Mouse (Mus musculus): Measurements from ENCODE around the gene Gdf2. TPM values are rescaled to one million over a fixed set of nuclear protein-coding genes. Genes with fewer than 3 reads are reported as not detected.

Gene Gdf2
- polyA plus RNA-seq, 1 experiment: not detected

DNA sequence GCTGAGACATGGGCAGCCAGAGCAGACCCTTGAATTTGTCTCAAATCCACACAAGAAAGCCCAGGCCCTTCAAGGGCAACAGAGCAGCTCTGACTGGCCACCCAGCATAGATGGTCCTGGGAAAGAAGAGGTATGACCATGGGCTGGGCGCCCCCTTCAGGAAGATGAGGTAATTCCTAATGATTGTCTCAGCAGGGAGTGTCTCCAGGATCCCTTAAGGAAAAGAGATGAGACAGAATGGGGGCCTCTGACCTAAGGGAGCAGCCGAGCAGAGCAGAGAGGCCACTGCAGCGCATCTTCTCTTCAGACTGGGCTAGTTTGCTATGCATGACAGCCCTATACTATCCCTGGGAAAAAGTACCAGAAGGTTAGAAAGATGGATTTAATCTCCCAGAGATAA lies 27.1 kb upstream of the Gdf2 start:
- Histone ChIP-seq H3K4me3 (ENCODE audit: control insufficient read depth, low read depth, low read length) (no peak overlapping the region), H3K27me3 (ENCODE audit: control insufficient read depth, insufficient read depth, low read length) (no peaks in the 10 kb centered on the region), H3K36me3 (ENCODE audit: control insufficient read depth, insufficient read depth, low read length) (no peaks in the 10 kb centered on the region), H3K4me1 (ENCODE audit: control insufficient read depth, insufficient read depth, low read length) (no peaks in the 10 kb centered on the region), H3K27ac (ENCODE audit: control insufficient read depth, insufficient read depth, low read depth, low read length) (no peak overlapping the region)
- TF ChIP-seq POLR2A (IDR thresholded peaks at IDR 0.05; ENCODE audit: control insufficient read depth, low read depth, low read length) (no peak), CTCF (IDR thresholded peaks at IDR 0.05; ENCODE audit: control insufficient read depth, insufficient read depth, insufficient replicate concordance, low read depth, low read length) (no peak; the same call in 1 of the 2 replicates)

DNA sequence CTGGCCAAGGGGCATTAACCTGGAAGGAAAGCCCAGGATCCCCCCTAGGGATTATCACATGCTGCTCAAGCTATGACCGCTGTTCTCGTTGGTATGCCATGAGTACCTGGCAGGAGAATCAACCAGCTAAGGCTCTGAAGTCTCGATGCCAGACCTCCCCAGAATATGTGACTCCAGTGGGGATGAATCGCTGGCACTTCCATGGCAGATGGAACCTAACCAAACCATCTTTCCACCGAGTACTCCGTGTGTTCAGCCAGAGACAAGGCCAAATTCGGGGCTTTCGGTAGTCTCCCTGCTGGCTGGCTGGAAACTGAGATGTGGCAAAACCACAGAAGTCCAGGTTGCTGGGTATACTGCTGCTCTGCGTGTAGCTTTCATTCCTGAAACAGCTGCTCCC lies 26.6 kb upstream of the Gdf2 start:
- H3K36me3 ChIP-seq (ENCODE audit: control insufficient read depth, insufficient read depth, low read length): no peaks in the 10 kb centered on the region

DNA sequence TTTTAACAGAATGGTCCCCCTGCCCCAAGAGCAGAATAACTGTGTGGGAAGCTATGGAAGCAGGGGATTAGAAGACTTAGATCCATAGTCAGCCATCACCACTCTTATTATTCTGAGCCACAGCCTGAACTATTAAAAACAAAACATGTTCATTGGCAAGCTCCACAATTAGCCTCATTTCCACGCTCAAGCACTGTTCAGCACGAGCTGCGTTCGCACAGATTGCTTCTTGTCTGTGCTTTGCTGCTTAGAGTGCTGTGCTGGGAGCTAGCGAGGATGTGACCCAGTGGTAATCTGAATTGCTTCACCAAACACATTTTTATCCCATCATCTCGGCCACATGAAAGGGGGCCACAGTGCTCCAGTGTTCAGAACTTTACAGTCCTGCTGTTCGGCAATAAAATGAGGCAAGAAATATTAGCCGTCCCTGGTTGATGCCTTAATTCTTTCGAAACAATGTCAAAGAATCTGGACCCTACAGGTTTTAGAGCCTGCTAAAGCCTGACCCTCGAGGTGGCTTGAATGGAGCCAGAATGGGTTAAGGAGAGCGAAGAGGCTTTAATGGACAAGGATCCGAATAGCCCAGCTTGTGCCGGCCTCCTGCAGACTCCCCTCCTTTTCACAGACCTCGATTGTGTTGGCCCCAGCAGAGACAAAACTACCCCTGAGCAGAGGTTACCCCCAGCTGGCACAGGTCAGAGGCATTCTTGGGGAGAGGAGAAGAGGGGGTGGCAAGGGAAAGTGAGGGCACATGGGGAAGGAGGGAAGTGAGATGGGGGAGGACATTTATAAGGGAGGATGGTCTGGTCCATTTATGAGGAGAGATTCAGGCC lies 19.9 kb upstream of the Gdf2 start:
- Histone ChIP-seq H3K27ac (ENCODE audit: control insufficient read depth, insufficient read depth, low read depth, low read length) (no peak overlapping the region), H3K4me3 (ENCODE audit: control insufficient read depth, low read depth, low read length) (no peak overlapping the region), H3K36me3 (ENCODE audit: control insufficient read depth, insufficient read depth, low read length) (no peaks in the 10 kb centered on the region)

More for the DNA sequence above, 26.6 kb upstream of the Gdf2 start:
- no peak overlapping the region for H3K4me3 ChIP-seq (ENCODE audit: control insufficient read depth, low read depth, low read length)
- TF ChIP-seq POLR2A (IDR thresholded peaks at IDR 0.05; ENCODE audit: control insufficient read depth, low read depth, low read length) (no peak), CTCF (IDR thresholded peaks at IDR 0.05; ENCODE audit: control insufficient read depth, insufficient read depth, insufficient replicate concordance, low read depth, low read length) (no peak)
- no peaks in the 10 kb centered on the region for H3K4me1 ChIP-seq (ENCODE audit: control insufficient read depth, insufficient read depth, low read length)
- H3K27me3 ChIP-seq (ENCODE audit: control insufficient read depth, insufficient read depth, low read length): no peaks in the 10 kb centered on the region
- H3K27ac ChIP-seq (ENCODE audit: control insufficient read depth, insufficient read depth, low read depth, low read length): no peak overlapping the region

DNA sequence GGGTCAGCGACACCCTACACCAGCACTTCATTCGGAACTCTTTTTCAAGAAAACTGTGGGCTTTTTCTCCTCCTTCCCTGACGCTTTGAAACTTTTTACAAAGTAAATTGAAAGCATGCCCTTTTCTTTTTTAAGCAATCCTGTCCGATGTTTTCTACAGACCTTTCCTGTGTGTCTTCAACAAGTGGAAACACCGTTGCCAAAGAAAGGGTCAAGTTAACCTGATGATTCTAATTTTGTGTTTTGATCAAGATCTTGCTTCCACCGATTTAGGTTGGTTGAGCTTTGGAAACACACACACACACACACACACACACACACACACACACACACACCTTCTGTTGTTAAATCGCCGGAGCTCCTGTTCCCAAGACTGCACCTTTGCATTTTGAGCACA lies 18.1 kb upstream of the Gdf2 start:
- no peaks in the 10 kb centered on the region for H3K27me3 ChIP-seq (ENCODE audit: control insufficient read depth, insufficient read depth, low read length)
- no peaks in the 10 kb centered on the region for H3K36me3 ChIP-seq (ENCODE audit: control insufficient read depth, insufficient read depth, low read length)
- TF ChIP-seq CTCF (IDR thresholded peaks at IDR 0.05; ENCODE audit: control insufficient read depth, insufficient read depth, insufficient replicate concordance, low read depth, low read length): no peak
- no peak for TF ChIP-seq POLR2A (IDR thresholded peaks at IDR 0.05; ENCODE audit: control insufficient read depth, low read depth, low read length)
- peak overlapping the region; percentile 6; the same call in 1 of the 2 replicates for H3K4me3 ChIP-seq (ENCODE audit: control insufficient read depth, low read depth, low read length)
- H3K27ac ChIP-seq (ENCODE audit: control insufficient read depth, insufficient read depth, low read depth, low read length): no peak overlapping the region
- peaks cover 3% of the 10 kb centered on the region for H3K4me1 ChIP-seq (ENCODE audit: control insufficient read depth, insufficient read depth, low read length)

More for the DNA sequence above, 19.9 kb upstream of the Gdf2 start:
- Histone ChIP-seq H3K27me3 (ENCODE audit: control insufficient read depth, insufficient read depth, low read length) (no peaks in the 10 kb centered on the region), H3K4me1 (ENCODE audit: control insufficient read depth, insufficient read depth, low read length) (peaks cover 3% of the 10 kb centered on the region)
- TF ChIP-seq POLR2A (IDR thresholded peaks at IDR 0.05; ENCODE audit: control insufficient read depth, low read depth, low read length) (no peak), CTCF (IDR thresholded peaks at IDR 0.05; ENCODE audit: control insufficient read depth, insufficient read depth, insufficient replicate concordance, low read depth, low read length) (no peak)

DNA sequence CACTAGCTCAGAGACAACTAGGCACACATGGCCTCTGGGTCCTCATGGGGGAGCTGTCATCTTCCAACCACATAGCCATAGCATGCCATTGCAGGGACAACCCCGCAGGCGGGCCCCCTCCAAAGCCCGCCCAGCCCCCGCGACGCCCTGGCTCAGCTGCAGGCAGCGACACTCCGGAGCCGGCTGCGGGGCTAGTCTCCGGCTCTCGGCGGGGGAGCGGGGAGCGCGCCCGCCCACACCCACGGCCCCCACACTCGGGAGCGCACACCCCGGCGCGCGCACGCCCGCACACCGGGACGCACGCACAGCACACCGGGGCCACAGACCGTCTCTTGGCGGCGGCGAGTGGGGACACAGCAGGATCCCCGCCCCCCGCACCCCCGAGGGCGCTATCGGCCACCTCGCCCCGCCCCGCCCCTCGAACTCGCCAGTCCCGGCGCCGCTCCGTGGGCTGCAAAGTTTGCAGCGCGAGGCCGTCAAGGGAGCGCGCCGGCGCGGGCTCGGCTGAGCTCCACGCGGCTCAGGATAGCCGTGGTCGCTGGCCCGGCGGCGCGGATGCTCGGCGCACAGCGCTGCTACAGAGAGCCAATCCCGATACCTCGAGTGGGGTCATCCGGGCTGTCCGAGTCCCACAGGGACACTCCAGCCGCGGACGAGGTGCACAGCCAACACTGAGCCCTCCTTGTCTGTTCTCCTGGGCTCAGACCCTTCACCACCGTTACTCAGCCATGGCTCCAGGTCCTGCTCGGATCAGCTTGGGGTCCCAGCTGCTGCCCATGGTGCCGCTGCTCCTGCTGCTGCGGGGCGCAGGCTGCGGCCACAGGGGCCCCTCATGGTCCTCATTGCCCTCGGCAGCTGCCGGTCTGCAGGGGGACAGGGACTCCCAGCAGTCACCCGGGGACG lies 17.4 kb upstream of the Gdf2 start, which contains the start of gene Gdf10:
Gdf10 (plus strand) TSS at position 420 of the 903 bp plus-strand sequence.
- Histone ChIP-seq H3K36me3 (ENCODE audit: control insufficient read depth, insufficient read depth, low read length) (no peaks in the 10 kb centered on the region), H3K4me1 (ENCODE audit: control insufficient read depth, insufficient read depth, low read length) (peaks cover 3% of the 10 kb centered on the region), H3K4me3 (ENCODE audit: control insufficient read depth, low read depth, low read length) (peak within 1 kb of the TSS; percentile 6), H3K27ac (ENCODE audit: control insufficient read depth, insufficient read depth, low read depth, low read length) (no peak within 1 kb of the TSS), H3K27me3 (ENCODE audit: control insufficient read depth, insufficient read depth, low read length) (no peaks in the 10 kb centered on the region)
- TF ChIP-seq CTCF (IDR thresholded peaks at IDR 0.05; ENCODE audit: control insufficient read depth, insufficient read depth, insufficient replicate concordance, low read depth, low read length) (no peak), POLR2A (IDR thresholded peaks at IDR 0.05; ENCODE audit: control insufficient read depth, low read depth, low read length) (no peak)

DNA sequence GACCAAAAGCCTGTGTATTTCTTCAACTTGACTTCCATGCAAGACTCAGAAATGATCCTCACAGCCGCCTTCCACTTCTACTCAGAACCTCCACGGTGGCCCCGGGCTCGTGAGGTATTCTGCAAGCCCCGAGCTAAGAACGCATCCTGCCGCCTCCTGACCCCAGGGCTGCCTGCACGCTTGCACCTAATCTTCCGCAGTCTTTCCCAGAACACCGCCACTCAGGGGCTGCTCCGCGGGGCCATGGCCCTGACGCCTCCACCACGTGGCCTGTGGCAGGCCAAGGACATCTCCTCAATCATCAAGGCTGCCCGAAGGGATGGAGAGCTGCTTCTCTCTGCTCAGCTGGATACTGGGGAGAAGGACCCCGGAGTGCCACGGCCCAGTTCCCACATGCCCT lies 9.0 kb upstream of the Gdf2 start:
- Histone ChIP-seq H3K4me3 (ENCODE audit: control insufficient read depth, low read depth, low read length) (peak overlapping the region; percentile 30; the same call in 1 of the 2 replicates), H3K36me3 (ENCODE audit: control insufficient read depth, insufficient read depth, low read length) (no peaks in the 10 kb centered on the region), H3K4me1 (ENCODE audit: control insufficient read depth, insufficient read depth, low read length) (peaks cover 7% of the 10 kb centered on the region; the same call in 1 of the 2 replicates), H3K27me3 (ENCODE audit: control insufficient read depth, insufficient read depth, low read length) (no peaks in the 10 kb centered on the region), H3K27ac (ENCODE audit: control insufficient read depth, insufficient read depth, low read depth, low read length) (no peak overlapping the region)
- TF ChIP-seq POLR2A (IDR thresholded peaks at IDR 0.05; ENCODE audit: control insufficient read depth, low read depth, low read length) (no peak), CTCF (IDR thresholded peaks at IDR 0.05; ENCODE audit: control insufficient read depth, insufficient read depth, insufficient replicate concordance, low read depth, low read length) (no peak)

All from testis, adult 2 months (tissue).